Mouse (Mus musculus): Measurements from ENCODE around the gene Cntf.

The Cntf gene

DNA sequence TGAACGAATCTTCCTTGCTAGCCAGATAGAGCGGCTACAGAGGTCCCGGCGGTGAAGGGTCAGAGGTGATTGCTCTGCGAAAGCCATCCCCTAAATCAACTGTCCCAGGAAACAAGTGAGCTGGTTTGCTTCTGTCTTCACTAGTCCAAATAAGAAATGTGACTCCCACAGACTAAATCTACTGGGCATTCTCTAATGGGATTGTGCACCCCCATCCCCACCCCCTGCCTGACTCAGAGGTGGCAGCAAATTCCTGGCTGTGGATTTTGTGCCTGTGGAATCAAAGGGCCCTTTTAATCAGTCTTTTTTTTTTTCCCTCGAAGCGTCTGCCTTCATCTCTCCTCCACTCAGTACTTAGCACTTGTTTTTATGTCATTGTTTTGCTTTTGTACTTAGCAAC is at the start of gene Cntf:
Gene Cntf (minus strand): TSS at position 325 of the 400 bp plus-strand sequence.
- DNase-seq, result no peak

DNA sequence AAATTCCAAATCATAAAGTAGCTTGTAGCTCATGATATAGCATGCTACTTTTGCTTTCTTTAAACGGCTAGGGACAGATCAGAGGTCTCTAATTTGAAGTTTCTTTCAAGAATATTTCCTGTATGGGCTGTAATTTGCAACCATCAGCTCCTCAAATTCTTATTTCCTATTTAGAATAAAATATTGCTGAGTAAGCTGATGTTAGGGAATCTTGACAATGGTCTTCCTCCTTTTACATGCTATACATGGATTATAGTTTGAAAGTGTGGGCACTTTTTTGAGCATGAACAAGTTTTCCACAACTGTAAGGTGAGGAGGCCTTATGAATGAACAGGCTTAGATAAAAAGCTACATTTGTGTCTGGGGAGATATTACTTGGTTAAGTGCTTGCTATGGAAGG is 48.5 kb upstream of the Cntf start:
- DNase-seq, result no peak

- no peak for DNase-seq
These were observed 47.4 kb upstream of the Cntf start for GRCm38 (mm10) chr19:12812644-12813364.

- DNase-seq, result no peak
These were observed 40.8 kb upstream of the Cntf start for GRCm38 (mm10) chr19:12806214-12806613.

- DNase-seq, result no peak
These were observed 40.3 kb upstream of the Cntf start for GRCm38 (mm10) chr19:12805730-12806129.

DNA sequence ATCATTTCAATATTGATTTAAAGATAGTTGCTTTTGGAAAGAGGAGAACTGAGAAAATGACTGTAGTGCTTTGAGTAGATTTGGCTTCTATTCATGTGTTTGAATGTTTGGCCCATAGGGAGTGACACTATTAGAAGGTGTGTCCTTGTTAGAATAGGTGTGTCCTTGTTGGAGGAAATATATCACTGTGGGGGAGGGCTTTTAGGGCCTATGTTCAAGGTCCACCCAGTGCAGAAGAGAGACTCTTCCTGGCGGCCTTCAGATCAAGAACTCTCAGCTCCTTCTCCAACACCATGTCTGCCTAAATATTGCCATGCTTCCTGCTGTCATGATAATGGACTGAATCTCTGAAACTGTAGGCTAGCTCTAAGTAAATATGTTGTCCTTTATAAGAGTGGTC is 38.8 kb upstream of the Cntf start:
- no peak for DNase-seq

- DNase-seq, result peak; percentile 76
These were observed 37.4 kb upstream of the Cntf start for GRCm38 (mm10) chr19:12802830-12803229.

DNA sequence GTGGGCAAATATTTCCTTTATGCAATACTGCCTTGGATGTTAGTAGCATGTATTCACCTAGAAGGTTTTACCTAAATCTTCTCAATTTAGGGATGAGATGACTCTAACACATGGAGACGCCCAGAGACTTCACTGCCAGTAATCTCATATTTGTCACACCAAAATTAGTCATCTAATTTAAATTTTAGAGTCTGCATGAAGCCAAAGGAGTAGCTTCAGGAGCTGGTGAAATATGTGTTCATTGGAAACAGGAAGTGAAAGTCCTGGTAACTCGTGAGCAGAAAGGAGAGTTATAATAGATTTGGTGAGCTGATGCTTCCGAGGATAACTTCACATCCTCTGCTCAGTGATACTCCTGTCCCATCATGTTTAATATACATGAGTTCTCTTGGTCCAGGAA is 35.6 kb upstream of the Cntf start:
- DNase-seq, result no peak

DNA sequence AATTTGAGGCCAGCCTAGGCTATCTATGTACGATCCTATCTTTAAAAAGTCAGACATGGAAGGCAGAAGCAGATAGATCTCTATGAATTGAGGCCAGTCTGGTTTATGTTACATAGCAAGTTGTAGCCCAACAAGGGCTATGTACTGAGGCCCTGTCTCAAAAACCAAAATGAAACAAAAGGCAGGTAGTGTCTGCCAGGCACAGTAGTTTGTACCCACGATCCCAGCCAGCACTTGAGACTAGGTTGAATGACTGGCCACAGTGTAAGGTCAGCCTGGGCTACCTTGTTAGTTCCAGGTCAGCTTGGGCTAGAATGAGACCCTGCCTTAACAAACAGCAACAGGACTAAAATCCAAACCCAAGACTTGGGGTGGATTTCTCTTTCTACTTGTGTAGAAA is 35.2 kb upstream of the Cntf start:
- no peak for DNase-seq

DNA sequence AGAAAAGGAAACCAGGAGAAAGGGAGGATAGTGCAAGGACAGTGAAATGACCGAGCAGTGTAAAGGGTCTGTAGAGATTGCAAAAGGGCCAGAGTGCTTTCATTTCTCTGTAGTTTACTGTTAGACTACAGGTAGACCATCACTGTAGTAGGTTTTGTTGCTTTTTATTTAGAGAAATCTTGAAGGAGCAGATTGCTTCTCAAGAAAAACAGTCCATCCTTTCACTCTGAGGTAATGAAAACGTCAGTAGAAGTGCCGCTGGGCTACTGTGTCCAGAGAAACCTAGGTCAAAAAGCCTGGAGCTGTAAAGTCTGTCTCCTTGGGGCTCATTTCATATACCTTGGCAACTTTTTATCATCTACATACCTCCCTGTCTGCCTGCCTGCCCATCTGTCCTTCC is 33.6 kb upstream of the Cntf start:
- DNase-seq, result no peak

DNA sequence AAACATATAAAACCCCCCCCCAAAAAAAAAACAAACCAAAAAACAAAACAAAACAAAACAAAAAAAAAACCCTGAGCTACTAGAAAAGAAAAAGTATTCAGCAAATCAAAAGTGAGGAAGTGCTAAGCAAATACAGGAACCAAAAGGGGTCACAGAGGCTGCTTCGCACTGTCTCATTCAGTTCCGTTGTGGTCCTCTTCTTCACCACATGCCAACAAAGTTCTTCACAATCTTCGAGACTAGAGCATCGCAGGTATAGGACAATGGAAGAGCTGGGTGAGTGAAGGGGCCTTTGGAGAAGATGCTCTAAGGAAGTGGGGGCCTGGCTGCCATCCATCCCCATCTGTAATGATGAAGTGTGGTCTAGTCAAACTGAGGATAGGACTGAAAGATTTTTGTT is 33.0 kb upstream of the Cntf start:
- peak; percentile 33 for DNase-seq

DNA sequence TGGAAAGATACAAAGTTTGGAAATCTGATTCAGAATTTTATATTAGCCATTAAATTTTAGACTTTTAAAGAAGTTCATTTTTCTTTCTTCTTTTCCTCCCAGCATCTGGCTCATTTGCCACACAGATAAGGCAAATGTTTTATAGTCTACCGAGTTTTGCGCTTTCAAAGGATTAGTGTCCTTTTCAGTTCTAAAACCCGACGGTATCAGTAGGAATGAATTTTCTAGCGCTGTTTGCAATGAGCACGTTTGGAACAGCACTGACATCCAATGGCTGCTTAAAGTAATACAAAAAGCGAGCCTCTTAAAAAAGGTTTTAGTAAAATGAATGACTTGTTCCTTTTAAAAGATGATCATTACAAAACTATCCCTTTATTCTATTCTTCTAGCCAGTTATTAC is 31.6 kb upstream of the Cntf start:
- DNase-seq, result peak; percentile 26

GRCm38 (mm10) chr19:12796328-12796931 is 31.0 kb upstream of the Cntf start:
- no peak for DNase-seq

GRCm38 (mm10) chr19:12795511-12796327 is 30.3 kb upstream of the Cntf start, which contains the start of the genes Zfp91 and Lpxn:
Gene Zfp91 (minus strand): TSS chr19:12796126.
Gene Lpxn (plus strand): TSS chr19:12796193.
- peak; percentile 99 for DNase-seq

DNA sequence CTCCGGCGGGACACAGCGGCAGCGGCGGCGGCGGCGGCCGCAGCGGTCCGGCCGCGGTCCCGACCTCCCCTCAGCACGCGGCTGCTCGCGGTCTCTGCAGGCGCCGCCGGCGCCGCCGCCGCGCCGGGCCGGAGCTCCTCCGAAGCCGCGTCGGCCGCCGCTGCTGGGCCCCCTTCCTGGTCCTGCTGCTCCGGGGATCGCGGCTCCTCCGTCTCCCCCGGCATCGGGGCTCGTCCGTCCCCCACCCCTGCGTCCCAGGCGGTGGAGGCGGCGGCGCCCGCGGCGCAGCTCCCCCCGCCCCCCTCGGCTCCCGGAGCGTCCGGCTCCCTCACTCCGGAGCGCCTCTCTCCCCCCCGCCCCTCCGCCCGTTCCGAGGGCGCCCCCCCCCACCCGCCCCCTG is 29.7 kb upstream of the Cntf start:
- DNase-seq, result no peak

GRCm38 (mm10) chr19:12794056-12795044 is 28.9 kb upstream of the Cntf start:
- peak; percentile 94 for DNase-seq

- DNase-seq, result no peak
These were observed 26.9 kb upstream of the Cntf start for GRCm38 (mm10) chr19:12792374-12792773.

GRCm38 (mm10) chr19:12787721-12788120 is 22.3 kb upstream of the Cntf start:
- DNase-seq, result no peak

- peak; percentile 35 for DNase-seq
These were observed 21.5 kb upstream of the Cntf start for GRCm38 (mm10) chr19:12786803-12787395.

GRCm38 (mm10) chr19:12780437-12780836 is 15.0 kb upstream of the Cntf start:
- DNase-seq, result no peak

DNA sequence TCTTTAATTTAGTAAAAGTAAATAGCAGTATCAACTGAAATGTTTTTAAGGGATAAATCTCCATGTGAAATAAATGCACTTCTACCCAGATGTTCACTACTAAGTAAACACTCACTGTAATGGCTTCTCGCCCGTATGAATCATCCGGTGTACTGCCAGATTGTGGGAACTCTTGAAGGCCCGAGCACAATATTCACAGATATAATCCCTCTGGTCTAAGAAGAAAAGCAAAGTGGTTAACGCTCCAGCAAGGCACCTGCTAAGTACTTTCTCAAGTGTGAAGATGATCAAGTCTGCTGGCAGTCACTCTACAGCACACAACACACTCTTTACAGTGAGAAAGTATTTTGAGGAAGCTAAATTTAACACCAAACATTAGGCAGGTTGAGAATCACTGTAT is 5.5 kb upstream of the Cntf start:
- no peak for DNase-seq

All from layer of hippocampus, adult 9-11 months (tissue).